Mouse (Mus musculus) small intestine, adult 2 months (tissue): Measurements from ENCODE around the gene Bod1. TPM values are rescaled to one million over a fixed set of nuclear protein-coding genes. Genes with fewer than 3 reads are reported as not detected.

Source experiments
- H3K27ac ChIP-seq: fragments of 200-500 bp; 2 replicates; pipeline ENCODE4 v1.5.1; 2012; ENCODE audit warnings: low read depth, low read length, control low read depth, inconsistent platforms; ENCODE audit not compliant: insufficient read depth
- H3K27me3 ChIP-seq: fragments of 200-500 bp; 2 replicates; pipeline ENCODE4 v1.6.1; 2012; ENCODE audit warnings: mild to moderate bottlenecking, moderate library complexity, low read length, inconsistent platforms; ENCODE audit not compliant: control insufficient read depth, insufficient read depth
- H3K36me3 ChIP-seq: fragments of 200-500 bp; 2 replicates; pipeline ENCODE4 v1.6.1; 2012; ENCODE audit warnings: mild to moderate bottlenecking, low read length, control low read depth, inconsistent platforms; ENCODE audit not compliant: control insufficient read depth, insufficient read depth
- H3K4me1 ChIP-seq: fragments of 200-500 bp; 2 replicates; pipeline ENCODE4 v1.6.1; 2012; ENCODE audit warnings: low read length, inconsistent platforms, mixed read lengths; ENCODE audit not compliant: control insufficient read depth, insufficient read depth, insufficient read length
- H3K4me3 ChIP-seq: fragments of 200-500 bp; 2 replicates; pipeline ENCODE4 v1.5.1; 2012; ENCODE audit warnings: low read depth, mild to moderate bottlenecking, control low read depth, inconsistent platforms, low read length, moderate library complexity
- CTCF ChIP-seq: fragments of 200-500 bp; IDR thresholded peaks from 2 replicates; pipeline ENCODE4 v1.5.1; 2012; ENCODE audit warnings: low read depth, mild to moderate bottlenecking, control low read depth, inconsistent platforms, low read length, moderate library complexity, mixed read lengths; ENCODE audit not compliant: insufficient replicate concordance, insufficient read length; ENCODE audit errors: extremely low read depth
- POLR2A ChIP-seq: fragments of 200-500 bp; IDR thresholded peaks from 2 replicates; pipeline ENCODE4 v1.6.1; 2012; ENCODE audit warnings: low read depth, mild to moderate bottlenecking, control low read depth, inconsistent platforms, low read length, moderate library complexity
- WGBS: fragments of 180-500 bp; shearing (Covaris S2); methylation state at CpG from one replicate; pipeline ENCODE4 v1.1.7; 2018; 5-methylcytosine and 5-hydroxymethylcytosine counted together
- polyA plus RNA-seq: library from polyadenylated mRNA; depleted of rRNA; stranded (reverse); fragments of >200 nt; gene quantifications from 2 replicates; pipeline ENCODE4 v1.2.3, GENCODE M21; 2012

Bod1 gene
- polyA plus RNA-seq, 1 experiment, result 34.4 TPM

DNA sequence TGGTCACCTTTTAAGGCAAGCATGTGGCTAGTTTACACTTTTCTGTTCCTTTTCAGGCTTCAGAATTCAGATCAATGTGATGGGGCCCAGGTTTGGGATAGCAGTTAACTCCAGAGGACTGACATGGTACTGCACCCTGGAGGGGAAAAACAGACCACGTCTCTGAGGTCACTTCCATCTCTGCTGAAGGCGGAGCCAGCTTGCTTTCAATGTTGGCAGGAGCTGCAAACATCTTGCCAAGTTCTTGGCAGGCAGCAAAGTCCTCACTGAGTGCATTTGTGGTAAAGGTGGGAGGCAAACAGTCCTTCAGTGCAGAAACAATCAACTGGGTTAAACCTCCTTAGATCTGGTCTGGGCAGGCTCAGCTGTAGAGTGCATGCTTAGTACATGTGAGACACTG is 7.5 kb downstream of the Bod1 start:
- Histone ChIP-seq H3K27ac (no peak overlapping the region), H3K27me3 (no peaks in the 10 kb centered on the region), H3K4me3 (no peak overlapping the region), H3K36me3 (peaks cover 30% of the 10 kb centered on the region), H3K4me1 (0 out of 2 replicates have a peak, but pooled peaks cover 4% of the 10 kb centered on the region)
- WGBS, result 50% methylated on average over 2 of the region's 2 CpGs
- no peak for TF ChIP-seq CTCF
- no peak for TF ChIP-seq POLR2A

GRCm38 (mm10) chr11:31663501-31663900 is 8.2 kb downstream of the Bod1 start:
- no peaks in the 10 kb centered on the region for H3K27me3 ChIP-seq
- WGBS, result 42% methylated on average over 4 of the region's 4 CpGs
- peaks cover 27% of the 10 kb centered on the region for H3K36me3 ChIP-seq
- no peak overlapping the region for H3K27ac ChIP-seq
- TF ChIP-seq CTCF (no peak), POLR2A (no peak)
- 0 out of 2 replicates have a peak, but pooled peaks cover 4% of the 10 kb centered on the region for H3K4me1 ChIP-seq
- H3K4me3 ChIP-seq, result no peak overlapping the region

DNA sequence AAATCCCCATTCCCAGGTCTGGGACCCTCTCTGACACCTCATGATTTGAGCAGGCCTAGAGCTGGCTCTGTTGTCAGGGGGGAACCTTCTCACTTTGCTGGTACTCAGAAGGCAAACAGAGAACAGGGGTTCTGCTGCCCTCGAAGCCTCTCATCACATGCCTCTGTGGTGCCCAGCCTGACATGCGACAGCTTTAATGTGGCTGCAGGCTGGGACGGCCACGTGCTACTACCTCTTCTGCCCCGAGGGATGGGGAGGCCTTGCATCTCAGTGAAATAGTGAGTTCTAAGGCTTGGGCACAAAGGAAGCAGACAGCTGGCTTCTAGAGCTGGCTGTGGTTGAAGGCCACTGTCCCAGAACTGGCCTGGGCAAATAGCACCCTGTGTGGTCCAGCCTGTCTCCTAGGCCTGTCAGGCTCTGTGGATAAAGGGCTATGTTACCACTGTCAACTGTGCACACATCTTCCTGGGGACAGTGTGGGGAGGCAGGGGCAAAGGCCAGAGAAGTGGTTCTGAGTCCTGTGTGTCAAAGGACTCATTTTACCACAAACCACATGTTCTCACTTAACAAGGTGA is 8.7 kb downstream of the Bod1 start:
- 80% methylated on average over 5 of the region's 5 CpGs for WGBS
- H3K27me3 ChIP-seq, result no peaks in the 10 kb centered on the region
- no peak overlapping the region for H3K4me3 ChIP-seq
- peaks cover 27% of the 10 kb centered on the region for H3K36me3 ChIP-seq
- H3K27ac ChIP-seq, result no peak overlapping the region
- TF ChIP-seq POLR2A (no peak), CTCF (no peak)
- 0 out of 2 replicates have a peak, but pooled peaks cover 4% of the 10 kb centered on the region for H3K4me1 ChIP-seq

GRCm38 (mm10) chr11:31662214-31662613 is 9.5 kb downstream of the Bod1 start:
- Histone ChIP-seq H3K4me3 (no peak overlapping the region), H3K36me3 (peaks cover 23% of the 10 kb centered on the region), H3K4me1 (0 out of 2 replicates have a peak, but pooled peaks cover 4% of the 10 kb centered on the region), H3K27ac (no peak overlapping the region), H3K27me3 (no peaks in the 10 kb centered on the region)
- TF ChIP-seq POLR2A (no peak), CTCF (no peak)
- WGBS, result 83% methylated on average over 7 of the region's 7 CpGs

- Histone ChIP-seq H3K4me1 (no peaks in the 10 kb centered on the region), H3K27ac (no peak overlapping the region), H3K4me3 (no peak overlapping the region), H3K27me3 (no peaks in the 10 kb centered on the region), H3K36me3 (no peaks in the 10 kb centered on the region)
- no peak for TF ChIP-seq CTCF
- TF ChIP-seq POLR2A, result no peak
These were observed 13.9 kb downstream of the Bod1 start for GRCm38 (mm10) chr11:31657806-31658175.

GRCm38 (mm10) chr11:31657168-31657805 is 14.4 kb downstream of the Bod1 start:
- 71% methylated on average over 5 of the region's 5 CpGs for whole genome bisulfite sequencing
- no peaks in the 10 kb centered on the region for H3K27me3 ChIP-seq
- H3K4me3 ChIP-seq, result no peak overlapping the region
- H3K27ac ChIP-seq, result no peak overlapping the region
- TF ChIP-seq CTCF (no peak), POLR2A (no peak)
- H3K4me1 ChIP-seq, result no peaks in the 10 kb centered on the region
- no peaks in the 10 kb centered on the region for H3K36me3 ChIP-seq

GRCm38 (mm10) chr11:31649507-31649906 is 22.2 kb downstream of the Bod1 start:
- WGBS, result 59% methylated on average over 2 of the region's 2 CpGs
- Histone ChIP-seq H3K27me3 (no peaks in the 10 kb centered on the region), H3K27ac (no peak overlapping the region), H3K4me1 (no peaks in the 10 kb centered on the region), H3K4me3 (no peak overlapping the region), H3K36me3 (no peaks in the 10 kb centered on the region)
- TF ChIP-seq CTCF, result no peak

DNA sequence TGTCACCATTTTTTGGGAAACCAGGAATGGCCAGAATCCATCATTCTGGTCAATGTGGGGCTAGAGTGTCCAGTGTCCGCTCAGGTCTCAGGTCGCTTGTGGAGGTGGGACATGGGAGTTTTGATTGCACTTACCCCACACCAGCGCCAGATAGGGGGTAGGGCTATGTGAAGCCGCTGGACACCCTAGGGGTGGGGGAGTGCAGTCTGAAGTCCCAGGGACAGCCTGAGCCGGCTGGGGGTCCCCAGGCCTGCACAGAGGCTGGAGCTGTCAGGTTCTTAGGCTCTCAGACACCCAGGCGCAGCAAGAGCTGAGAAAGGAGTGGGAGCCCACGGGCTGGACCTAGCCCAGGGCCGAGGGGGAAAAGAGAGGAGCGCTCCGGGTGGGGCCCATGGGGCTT is 24.4 kb downstream of the Bod1 start:
- Histone ChIP-seq H3K27ac (no peak overlapping the region), H3K4me3 (no peak overlapping the region), H3K4me1 (no peaks in the 10 kb centered on the region), H3K27me3 (no peaks in the 10 kb centered on the region), H3K36me3 (no peaks in the 10 kb centered on the region)
- WGBS, result 82% methylated on average over 10 of the region's 10 CpGs
- TF ChIP-seq CTCF (no peak), POLR2A (no peak)
